Mouse (Mus musculus) forebrain, embryonic 10.5 days (tissue): ENCODE measurements at regions not wholly inside any gene's neighbourhood (a gene's known extent, or its start where the extent isn't known, plus 50 kb on each side); places are given as distances from the start of the nearest gene placed in this dataset.

ENCODE experiments used
- DNase-seq: peaks from one replicate; pipeline ENCODE4 v3.0.0-alpha.2; 2017; ENCODE audit warnings: low spot score; ENCODE audit errors: extremely low spot score
- H3K27ac ChIP-seq: fragments of 300-500 bp; sonication (generic); 2 replicates; pipeline ENCODE4 v1.5.1; 2016; ENCODE audit warnings: mild to moderate bottlenecking
- H3K27me3 ChIP-seq: fragments of 300-500 bp; sonication (generic); 2 replicates; pipeline ENCODE4 v1.6.1; 2016; ENCODE audit warnings: mild to moderate bottlenecking; ENCODE audit not compliant: poor library complexity, severe bottlenecking
- H3K36me3 ChIP-seq: fragments of 300-500 bp; sonication (generic); replicated peaks from 2 replicates; pipeline ENCODE4 v1.6.1; 2016; ENCODE audit warnings: mild to moderate bottlenecking, moderate library complexity
- H3K4me1 ChIP-seq: fragments of 300-500 bp; sonication (generic); 2 replicates; pipeline ENCODE4 v1.6.1; 2016
- H3K4me3 ChIP-seq: fragments of 300-500 bp; sonication (generic); 2 replicates; pipeline ENCODE4 v1.5.1; 2016; ENCODE audit warnings: mild to moderate bottlenecking, moderate library complexity
- H3K9me3 ChIP-seq: fragments of 300-500 bp; sonication (generic); 2 replicates; pipeline ENCODE4 v1.6.1; 2016; ENCODE audit warnings: mild to moderate bottlenecking, moderate library complexity
- WGBS: fragments of 180-500 bp; shearing (Covaris S2); methylation state at CpG from one replicate; pipeline ENCODE4 v1.1.7; 2016; 5-methylcytosine and 5-hydroxymethylcytosine counted together

DNA sequence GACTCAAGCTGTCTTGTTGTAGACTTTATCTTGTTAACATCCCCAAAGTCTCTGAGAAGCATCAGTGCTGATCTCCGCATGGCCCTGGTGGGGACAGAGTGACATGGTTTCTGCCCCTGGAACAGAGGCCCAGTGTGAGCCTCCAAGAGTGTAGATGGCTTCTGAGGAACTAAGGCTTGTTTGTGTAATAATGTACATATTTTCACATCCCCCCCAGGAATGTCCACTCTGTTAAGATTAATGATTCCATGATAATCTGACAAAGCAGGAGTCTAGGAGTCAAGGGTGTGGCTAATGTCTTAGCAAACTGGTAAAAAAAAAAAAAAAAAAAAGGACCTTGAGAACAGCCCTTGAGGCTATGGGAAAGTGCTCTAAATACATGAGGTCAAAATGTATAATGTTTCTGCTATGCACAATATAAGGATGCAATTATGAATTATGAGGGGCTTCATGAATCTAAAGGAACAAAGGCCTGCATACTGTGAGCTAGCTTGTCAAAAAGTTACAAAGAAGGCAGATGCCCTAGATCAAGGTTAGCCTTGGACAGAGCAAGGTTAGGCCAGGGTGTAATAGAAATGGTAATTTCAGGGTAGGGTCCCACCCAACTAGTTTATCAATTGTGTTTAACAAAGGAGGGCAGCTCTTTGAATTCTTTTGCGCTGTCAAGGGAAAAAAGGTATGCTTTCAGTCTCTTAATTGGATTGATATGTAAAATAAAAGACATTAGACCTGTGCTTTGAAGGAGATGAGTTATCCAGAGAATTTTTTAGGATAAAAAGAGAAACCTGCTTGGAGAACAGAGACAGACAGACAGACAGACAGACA is 886.3 kb downstream of the Gsdmc2 start:
- H3K27me3 ChIP-seq = no peaks in the 10 kb centered on the region
- H3K9me3 ChIP-seq = no peaks in the 10 kb centered on the region
- H3K4me1 ChIP-seq = no peaks in the 10 kb centered on the region
- H3K27ac ChIP-seq = no peak overlapping the region
- no peak overlapping the region for H3K4me3 ChIP-seq
- 94% methylated on average over 2 of the region's 2 CpGs for WGBS
- H3K36me3 ChIP-seq = no peaks in the 10 kb centered on the region
- DNase-seq = no peak

DNA sequence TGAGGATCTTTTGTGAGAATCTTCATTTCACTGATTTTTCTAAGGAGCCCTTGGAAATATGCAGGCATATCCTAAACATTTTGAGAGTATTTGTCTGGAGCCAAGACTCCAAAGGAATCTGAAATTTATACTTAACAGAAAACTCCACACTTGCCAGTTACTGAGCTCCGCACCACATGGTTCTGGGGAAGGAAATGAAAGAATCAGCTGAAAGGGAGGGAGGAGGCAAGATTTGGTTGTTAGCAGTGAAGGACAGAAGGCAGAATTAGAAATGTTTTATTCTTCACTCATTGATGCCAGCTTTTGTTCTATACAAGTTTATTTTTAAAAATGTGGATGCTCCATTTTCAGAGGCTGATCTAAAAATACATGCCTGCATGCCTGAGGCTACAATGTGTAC is 890.1 kb downstream of the Gsdmc2 start:
- no peak overlapping the region for H3K4me3 ChIP-seq
- DNase-seq = no peak
- 100% methylated on average over 1 of the region's 1 CpGs for WGBS
- H3K4me1 ChIP-seq = no peaks in the 10 kb centered on the region; the same call in 1 of the 2 replicates
- no peaks in the 10 kb centered on the region for H3K36me3 ChIP-seq
- H3K9me3 ChIP-seq = no peaks in the 10 kb centered on the region
- no peaks in the 10 kb centered on the region for H3K27me3 ChIP-seq
- no peak overlapping the region for H3K27ac ChIP-seq

DNA sequence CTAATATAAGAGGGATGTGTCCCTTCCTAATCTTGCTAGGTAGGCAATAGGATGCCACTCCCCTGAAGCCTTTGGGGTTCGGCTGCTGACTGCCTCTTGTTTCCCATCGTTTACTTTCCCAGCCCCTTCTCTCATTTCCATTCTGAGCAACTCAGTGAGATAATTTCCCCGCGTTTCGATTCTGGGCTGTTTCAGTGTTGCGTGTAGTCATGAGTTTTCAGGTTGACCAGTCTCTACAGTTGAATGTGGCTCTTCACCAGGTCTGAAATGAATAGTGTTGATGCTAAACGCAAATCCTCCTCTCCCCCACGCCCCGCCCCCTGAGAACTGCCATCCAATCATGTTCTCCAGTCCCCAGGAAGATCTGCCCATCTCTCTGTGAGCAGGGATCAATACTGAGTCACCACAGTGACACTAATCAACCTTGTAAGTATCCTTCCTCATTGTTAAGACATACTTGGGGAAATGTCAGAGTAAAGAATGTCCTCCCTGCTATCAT is 890.6 kb downstream of the Gsdmc2 start:
- Histone ChIP-seq H3K4me1 (no peaks in the 10 kb centered on the region; the same call in 1 of the 2 replicates), H3K27ac (no peak overlapping the region)
- 71% methylated on average over 9 of the region's 9 CpGs for WGBS

DNA sequence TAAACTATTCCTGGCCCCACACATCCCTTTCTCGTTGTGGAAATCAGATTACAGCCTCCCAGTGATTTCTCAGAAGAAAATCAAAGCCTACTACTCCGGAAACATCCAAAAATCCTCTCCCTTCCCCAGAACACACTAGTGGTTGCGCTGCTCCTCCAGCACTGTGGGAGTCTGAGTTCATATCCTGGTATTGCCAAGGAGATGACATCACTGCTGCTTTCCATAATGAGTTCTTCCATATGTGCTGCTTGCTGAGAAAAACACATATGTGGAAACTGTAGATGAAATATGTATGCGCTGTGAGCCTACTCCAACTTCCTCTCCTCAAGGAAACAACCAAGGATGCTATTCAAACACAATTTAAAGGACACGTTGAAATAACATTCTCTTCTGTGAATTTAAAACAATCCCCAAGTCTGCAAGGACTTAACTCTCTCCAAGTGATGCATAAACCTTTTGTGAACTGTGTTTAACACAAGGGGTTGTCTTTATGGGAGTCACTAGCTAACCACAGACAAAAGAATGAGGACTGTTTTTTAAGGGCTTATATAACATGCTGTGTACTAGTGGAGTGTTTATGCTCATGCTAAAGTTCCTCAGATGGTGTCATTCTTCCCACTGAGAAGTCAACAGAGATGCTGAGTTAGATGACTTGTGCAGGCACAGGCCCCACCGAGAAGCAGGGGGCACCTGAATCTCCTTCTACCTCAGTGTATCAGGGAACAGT is 891.6 kb downstream of the Gsdmc2 start:
- no peaks in the 10 kb centered on the region for H3K9me3 ChIP-seq
- WGBS = 75% methylated on average over 6 of the region's 6 CpGs
- H3K4me1 ChIP-seq = no peaks in the 10 kb centered on the region; the same call in 1 of the 2 replicates
- DNase-seq = no peak
- H3K27ac ChIP-seq = no peak overlapping the region
- H3K36me3 ChIP-seq = no peaks in the 10 kb centered on the region
- no peaks in the 10 kb centered on the region for H3K27me3 ChIP-seq
- H3K4me3 ChIP-seq = no peak overlapping the region

More for the DNA sequence above, 890.6 kb downstream of the Gsdmc2 start:
- no peaks in the 10 kb centered on the region for H3K36me3 ChIP-seq
- no peak overlapping the region for H3K4me3 ChIP-seq
- no peak for DNase-seq
- no peaks in the 10 kb centered on the region for H3K27me3 ChIP-seq
- H3K9me3 ChIP-seq = no peaks in the 10 kb centered on the region

DNA sequence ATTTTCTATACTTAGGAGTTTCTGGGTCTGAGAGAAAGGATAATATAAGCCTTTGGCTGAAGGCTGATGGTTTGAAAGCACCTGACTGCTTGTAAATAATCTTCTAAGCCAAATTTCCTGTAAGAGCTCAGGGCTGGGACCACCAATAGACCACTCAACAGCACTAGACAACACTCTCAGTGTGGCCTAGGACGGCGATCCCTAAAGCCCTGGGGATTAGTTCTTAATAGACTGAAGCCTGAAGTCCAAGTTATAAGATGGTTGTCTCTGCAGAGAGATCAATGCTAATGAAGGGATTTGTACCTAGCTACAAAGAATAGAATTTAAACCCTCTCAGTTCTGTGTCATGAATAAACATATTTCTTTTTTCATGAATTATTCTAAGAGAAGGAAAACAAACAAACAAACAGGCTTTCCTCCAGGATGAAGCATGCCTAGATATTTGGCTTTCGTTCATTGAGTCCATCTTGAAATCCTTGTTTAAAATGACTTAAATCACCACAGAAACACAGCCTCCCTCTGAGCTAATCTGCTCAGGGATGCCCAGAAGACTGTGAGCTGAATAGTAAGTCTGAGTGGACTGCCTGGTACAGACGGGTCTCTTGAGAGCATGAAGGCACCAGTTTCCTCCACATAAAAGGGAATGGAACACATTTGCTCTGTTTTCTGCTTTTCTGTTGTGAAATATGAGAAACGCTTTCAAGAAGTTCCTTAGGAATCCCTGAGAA is 892.3 kb downstream of the Gsdmc2 start:
- no peaks in the 10 kb centered on the region; the same call in 1 of the 2 replicates for H3K4me1 ChIP-seq
- no peak overlapping the region for H3K27ac ChIP-seq
- no peaks in the 10 kb centered on the region for H3K9me3 ChIP-seq
- 64% methylated on average over 5 of the region's 5 CpGs for WGBS
- H3K27me3 ChIP-seq = no peaks in the 10 kb centered on the region
- H3K4me3 ChIP-seq = no peak overlapping the region
- H3K36me3 ChIP-seq = no peaks in the 10 kb centered on the region
- no peak for DNase-seq

DNA sequence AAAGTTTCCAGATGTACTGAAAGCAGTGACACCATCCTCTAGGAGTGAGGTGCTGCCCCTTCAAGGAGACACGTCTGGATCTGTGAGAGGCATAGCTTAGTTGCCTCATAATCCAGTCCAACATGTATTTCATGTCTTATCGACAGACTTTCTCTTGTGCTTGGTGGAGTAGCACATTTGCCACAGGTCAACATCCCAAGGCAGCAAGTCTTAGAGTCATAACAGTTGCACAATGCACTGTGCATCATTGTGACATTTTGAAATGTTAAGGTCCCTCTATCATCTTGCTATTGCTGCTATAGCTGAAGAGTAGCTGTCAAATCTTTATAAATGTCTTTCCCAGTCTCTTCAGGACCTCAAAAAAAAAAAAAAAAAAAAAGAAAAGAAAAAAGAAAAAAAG is 905.6 kb downstream of the Gsdmc2 start:
- WGBS = 85% methylated on average over 2 of the region's 2 CpGs
- H3K27me3 ChIP-seq = no peaks in the 10 kb centered on the region
- no peak overlapping the region for H3K27ac ChIP-seq
- H3K9me3 ChIP-seq = no peaks in the 10 kb centered on the region
- H3K36me3 ChIP-seq = no peaks in the 10 kb centered on the region
- DNase-seq = no peak
- no peaks in the 10 kb centered on the region for H3K4me1 ChIP-seq
- no peak overlapping the region for H3K4me3 ChIP-seq

DNA sequence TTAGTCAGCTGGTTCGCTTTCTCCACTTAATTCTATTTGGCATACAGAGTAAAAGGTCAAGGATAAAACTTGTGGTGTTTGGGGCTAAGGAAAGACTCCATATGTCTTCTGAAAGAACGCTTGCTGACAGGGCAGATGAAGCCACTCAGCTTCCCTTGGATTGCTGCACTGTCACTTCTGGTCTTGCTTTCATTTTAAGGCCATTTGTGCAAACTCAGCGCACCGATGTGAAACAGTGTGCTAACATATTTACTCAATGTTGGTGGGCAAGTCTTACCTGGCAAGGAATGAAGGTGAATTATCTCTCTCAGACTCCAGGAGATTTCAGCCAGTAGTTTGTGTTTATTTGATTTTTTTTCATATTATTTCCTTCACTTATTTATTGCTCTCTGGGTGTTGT is 907.2 kb downstream of the Gsdmc2 start:
- Histone ChIP-seq H3K4me1 (no peaks in the 10 kb centered on the region), H3K9me3 (no peaks in the 10 kb centered on the region), H3K27me3 (no peaks in the 10 kb centered on the region), H3K27ac (no peak overlapping the region), H3K36me3 (no peaks in the 10 kb centered on the region), H3K4me3 (no peak overlapping the region)
- WGBS = 96% methylated on average over 4 of the region's 4 CpGs
- DNase-seq = no peak

DNA sequence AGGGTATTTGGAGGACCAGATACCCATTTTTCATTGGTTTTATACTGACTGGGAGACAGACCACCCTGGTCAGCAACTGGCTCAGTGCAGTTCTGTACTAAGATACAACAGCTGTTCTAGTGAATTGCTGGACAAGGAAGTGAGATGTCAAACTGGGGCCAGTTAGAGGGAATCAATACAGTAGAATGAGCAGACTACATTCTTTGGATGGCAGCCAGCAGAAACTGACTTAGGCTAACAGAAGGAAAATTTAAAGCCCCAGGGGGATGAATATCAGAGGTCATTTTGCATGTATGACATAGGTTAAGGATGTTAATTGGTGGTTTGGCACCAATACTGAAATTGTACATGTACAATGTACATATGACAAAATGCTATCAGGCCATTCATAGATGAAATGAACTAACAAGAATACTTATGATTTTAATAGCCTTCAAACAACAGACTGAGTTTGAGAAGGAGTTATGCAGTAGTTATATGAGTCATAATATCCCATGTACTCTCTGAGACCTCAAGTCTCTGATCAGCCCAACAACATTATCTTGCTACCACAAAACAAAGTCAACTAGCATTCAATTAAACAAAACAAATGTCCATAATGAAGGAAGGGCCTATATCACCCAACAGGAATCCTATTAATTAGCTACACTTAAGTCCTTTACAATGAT is 910.3 kb downstream of the Gsdmc2 start:
- no peaks in the 10 kb centered on the region for H3K36me3 ChIP-seq
- no peaks in the 10 kb centered on the region for H3K9me3 ChIP-seq
- no peak overlapping the region for H3K4me3 ChIP-seq
- H3K27ac ChIP-seq = no peak overlapping the region
- no peaks in the 10 kb centered on the region for H3K27me3 ChIP-seq
- no peak for DNase-seq
- no peaks in the 10 kb centered on the region for H3K4me1 ChIP-seq

DNA sequence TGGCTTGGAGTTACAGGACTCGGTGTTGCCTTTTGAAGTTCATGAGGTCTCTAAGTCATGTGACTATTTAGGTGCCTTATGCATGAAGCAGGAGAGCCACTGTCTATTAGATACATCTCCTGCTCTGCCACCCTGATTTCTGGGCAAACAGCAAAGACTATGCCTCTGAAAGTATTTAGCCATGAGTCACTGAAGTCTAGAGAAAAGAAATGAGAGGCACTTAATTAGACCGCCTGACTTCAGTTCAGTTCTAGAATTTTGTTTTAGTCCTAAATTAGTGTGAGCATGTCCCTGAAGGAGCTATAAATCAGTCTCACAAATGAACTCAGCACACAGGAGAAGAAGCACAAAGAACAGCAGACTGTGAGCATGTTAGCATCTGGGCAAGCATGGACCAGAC is 924.5 kb downstream of the Gsdmc2 start:
- Histone ChIP-seq H3K27me3 (no peaks in the 10 kb centered on the region), H3K36me3 (no peaks in the 10 kb centered on the region), H3K4me3 (no peak overlapping the region), H3K9me3 (no peaks in the 10 kb centered on the region), H3K27ac (no peak overlapping the region), H3K4me1 (no peaks in the 10 kb centered on the region)
- WGBS = 91% methylated on average over 2 of the region's 2 CpGs
- DNase-seq = no peak

DNA sequence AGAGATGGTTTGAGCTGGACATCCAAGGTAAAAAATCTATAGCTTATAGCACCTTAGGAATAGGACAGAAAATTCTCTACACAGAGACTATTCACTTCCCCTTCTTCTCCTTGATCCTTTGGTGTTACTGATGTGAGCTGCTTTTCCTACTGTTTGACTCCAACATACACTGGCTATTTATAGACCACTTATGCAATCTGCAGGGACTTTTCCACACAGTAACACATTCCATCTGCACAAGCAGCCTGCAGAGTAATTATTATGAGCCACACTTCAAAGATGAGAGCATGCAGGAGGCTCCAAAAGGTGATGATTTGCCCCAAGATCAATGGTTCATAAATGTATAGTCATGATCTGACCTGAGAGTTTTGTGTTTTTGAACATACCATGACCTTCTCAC is 925.7 kb downstream of the Gsdmc2 start:
- H3K4me3 ChIP-seq = no peak overlapping the region
- no peaks in the 10 kb centered on the region for H3K27me3 ChIP-seq
- H3K4me1 ChIP-seq = no peaks in the 10 kb centered on the region
- no peaks in the 10 kb centered on the region for H3K36me3 ChIP-seq
- no peaks in the 10 kb centered on the region for H3K9me3 ChIP-seq
- no peak overlapping the region for H3K27ac ChIP-seq
- DNase-seq = no peak

DNA sequence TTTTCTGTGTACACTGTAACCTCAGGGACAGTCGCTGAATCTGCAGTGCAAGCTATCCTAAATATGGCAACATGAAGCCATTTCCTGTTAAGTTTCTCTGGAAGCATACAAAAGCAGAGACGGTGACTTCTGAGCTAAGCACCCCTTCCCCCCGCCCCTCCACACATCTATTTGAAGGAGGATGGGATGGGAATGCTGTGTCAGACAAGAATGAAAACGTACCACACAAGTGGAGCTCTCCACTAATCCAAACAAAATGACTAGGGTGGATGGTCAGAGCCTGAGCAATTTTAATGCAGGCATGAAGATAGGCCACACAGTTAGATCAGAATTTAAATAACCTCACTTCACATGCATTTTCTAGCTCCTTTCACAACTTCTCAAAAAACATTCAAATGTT is 936.6 kb downstream of the Gsdmc2 start:
- Histone ChIP-seq H3K4me3 (no peak overlapping the region), H3K4me1 (peaks cover 4% of the 10 kb centered on the region), H3K36me3 (no peaks in the 10 kb centered on the region), H3K27me3 (peaks cover 35% of the 10 kb centered on the region), H3K9me3 (no peaks in the 10 kb centered on the region), H3K27ac (no peak overlapping the region)
- 75% methylated on average over 4 of the region's 4 CpGs for WGBS
- DNase-seq = no peak

DNA sequence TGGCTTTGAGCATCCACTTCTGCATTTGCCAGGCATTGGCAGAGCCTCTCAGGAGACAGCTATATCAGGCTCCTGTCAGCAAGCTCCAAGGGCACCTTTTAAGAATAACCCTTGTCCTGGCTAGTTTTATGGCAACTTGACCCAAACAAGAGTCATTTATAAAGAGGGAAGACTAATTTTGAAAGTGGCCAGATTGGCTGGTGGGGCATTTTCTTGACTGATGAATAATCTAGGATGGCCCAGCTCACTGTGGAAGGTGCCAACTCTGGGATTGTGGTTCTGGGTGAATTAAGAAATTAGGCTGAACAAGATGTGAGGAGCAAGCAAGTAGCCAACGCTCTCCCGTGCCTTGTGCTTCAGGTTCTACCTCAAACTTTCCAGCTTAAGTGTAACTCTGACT is 937.8 kb downstream of the Gsdmc2 start:
- no peak for DNase-seq
- Histone ChIP-seq H3K36me3 (no peaks in the 10 kb centered on the region), H3K9me3 (no peaks in the 10 kb centered on the region), H3K27me3 (peaks cover 38% of the 10 kb centered on the region), H3K4me3 (no peak overlapping the region), H3K4me1 (peaks cover 14% of the 10 kb centered on the region), H3K27ac (no peak overlapping the region)
- WGBS = 87% methylated on average over 2 of the region's 2 CpGs
